Mouse (Mus musculus) cerebellum, postnatal 36 days (tissue): ENCODE results near the gene Vdac1.
A peak's percentile ranks its signal among the peaks of the same experiment; 100 is the strongest.

Experiments used
- DNase-seq, 2 experiments: peaks; one replicate each; pipeline ENCODE4 v3.0.0; 2021 to 2022; ENCODE audit warnings: mixed read lengths in 2 of 2

Vdac1 gene

DNA sequence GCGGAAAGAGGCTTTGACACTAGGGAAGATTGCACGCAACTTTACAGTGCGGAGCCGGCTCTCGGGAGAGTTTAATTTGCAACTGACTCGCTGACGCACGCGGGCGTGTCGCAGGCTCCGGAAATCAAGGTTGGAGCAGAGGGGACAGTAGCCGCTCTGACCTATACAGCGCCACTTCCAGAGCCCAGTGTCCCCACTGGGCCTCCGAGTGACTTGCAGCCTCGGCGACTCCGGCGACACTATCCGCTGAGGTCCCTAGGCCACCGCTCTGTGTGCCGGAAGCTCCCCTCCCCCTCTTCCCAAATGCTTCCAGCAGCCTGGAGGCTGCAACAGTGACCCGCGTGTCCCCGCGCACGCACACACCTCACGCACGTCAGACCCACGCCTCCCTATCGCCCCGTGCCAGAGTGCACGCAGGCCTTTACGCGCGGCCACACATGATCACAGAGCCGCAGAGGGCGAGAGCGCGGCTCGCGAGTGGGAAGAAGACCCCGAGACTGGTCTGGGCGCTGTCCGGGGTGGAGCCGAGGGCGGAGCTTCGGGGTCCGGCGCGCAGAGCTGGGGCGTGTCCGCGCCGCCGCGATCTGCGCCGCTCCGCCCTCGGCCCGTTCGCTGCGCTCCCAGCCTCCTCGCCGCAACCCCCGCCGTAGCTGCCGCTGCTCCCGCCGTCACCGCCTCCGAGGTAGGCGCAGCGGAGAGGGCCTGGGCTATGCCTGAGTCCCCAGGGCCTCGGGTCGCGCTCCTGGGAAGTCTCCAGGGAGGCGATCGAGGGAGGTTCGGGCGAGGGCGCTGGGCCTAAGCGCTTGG lies at the start of gene Vdac1:
TSS of gene Vdac1 (plus strand) at position 390 of the 807 bp plus-strand sequence.
- peak; percentile 85 to 88 for DNase-seq

DNA sequence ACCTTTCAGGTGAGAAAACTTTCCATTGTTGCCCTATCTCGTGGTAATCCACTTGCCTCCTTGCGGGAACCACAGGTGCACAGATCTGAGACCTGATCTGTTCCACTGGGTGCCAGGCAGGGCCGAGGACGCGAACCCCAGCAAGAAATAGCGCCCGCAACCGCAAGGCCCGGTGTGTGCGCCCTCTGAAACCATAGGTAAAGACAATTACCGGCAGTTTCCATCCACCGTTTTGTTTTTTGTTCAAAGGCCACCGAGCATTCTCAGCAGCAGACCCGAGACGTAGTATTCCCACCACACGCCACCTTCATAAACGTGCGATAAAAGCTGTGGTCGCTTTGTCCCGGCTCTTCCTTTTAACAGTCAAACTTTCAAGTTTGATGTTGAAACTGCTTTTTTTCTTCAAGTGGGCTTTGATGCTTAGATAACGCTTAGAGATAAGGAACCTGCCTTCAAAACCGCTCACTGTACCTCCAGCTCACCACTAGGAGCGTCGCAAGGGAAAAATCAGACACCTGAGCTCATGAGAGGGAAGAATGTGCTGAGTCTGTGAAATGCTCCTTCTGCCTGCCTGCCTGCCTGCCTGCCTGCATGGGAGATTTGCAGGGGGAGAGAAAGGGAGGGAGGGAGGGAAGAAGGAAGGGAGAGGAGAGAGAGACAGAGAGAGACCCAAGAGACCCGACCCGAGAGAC lies 46.4 kb upstream of the Vdac1 start:
- DNase-seq, result no peak

DNA sequence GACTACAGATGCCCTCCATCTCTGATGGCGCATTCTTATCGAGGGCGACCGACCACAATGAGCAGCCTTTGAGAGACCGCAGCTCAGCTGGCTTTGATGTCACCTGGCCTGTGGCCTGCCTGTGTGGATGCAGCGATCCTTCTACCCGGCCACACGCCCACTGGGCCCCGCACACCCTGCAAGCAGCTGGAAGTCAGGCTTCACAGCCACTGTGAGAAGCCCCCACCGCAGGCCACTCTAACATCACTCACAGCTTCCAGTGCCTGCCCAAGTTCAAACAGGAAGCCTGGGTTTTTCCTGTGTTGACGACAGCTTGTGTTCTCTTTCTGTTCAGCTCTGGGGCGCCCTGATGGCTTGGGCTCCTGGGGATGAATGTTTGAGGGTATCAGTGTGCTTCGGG lies 42.2 kb upstream of the Vdac1 start:
- DNase-seq, result no peak

DNA sequence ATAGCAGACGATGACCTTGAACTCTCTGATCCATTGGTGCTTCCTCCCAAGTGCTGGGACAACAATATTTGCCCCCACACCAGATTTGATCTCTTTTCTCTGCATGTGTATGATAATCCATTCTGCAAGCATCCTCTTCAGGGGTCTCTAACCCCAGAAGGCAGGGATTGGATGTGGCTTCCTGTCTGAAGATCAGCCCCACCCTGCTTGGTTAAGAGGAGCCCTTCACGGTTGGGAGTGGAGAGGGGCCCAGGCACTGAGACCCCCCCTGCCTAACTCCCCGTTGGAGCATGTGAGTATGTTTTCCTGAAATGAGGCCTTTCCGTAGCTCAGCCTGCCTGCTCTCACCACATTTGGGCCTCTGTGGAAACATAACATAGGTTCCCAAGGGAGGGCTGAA lies 41.0 kb upstream of the Vdac1 start:
- no peak for DNase-seq

DNA sequence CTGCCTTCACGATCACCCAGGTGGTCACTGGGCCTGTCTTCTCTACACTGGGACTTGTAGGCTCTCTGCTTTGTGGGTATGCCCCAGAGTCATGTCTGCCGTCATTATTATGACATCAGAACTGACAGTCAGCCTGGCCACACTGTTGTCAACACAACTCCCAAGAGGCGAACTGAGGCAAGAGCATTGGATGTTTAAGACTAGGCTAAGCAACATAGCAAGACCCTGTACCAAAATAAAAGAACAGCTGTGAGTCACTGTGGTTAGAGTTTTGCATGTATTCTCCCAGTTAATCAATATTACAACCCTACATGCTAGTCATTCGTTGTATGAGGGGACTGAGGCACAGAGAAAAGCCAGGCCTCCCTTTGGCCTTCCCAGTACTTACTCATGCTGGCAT lies 40.1 kb upstream of the Vdac1 start:
- no peak for DNase-seq

DNA sequence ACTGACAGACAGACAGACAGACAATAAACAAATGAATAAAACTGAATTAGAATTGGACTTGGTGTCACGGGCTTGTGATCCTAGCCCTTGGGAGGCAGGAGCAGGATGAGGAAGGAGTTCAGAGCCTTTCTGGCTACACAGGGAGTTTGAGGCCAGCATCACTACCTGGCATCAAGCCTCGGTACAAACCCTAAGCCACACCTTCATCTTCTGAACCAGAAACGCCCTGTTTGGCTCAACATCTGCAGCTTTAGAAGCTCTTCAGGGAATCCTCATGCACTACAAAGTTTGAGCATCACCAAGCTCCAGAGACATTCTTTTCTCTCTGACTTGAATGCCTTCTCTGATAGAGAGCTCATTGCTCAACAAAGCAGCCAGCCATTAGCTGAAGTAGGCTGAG lies 39.1 kb upstream of the Vdac1 start:
- DNase-seq, result no peak

DNA sequence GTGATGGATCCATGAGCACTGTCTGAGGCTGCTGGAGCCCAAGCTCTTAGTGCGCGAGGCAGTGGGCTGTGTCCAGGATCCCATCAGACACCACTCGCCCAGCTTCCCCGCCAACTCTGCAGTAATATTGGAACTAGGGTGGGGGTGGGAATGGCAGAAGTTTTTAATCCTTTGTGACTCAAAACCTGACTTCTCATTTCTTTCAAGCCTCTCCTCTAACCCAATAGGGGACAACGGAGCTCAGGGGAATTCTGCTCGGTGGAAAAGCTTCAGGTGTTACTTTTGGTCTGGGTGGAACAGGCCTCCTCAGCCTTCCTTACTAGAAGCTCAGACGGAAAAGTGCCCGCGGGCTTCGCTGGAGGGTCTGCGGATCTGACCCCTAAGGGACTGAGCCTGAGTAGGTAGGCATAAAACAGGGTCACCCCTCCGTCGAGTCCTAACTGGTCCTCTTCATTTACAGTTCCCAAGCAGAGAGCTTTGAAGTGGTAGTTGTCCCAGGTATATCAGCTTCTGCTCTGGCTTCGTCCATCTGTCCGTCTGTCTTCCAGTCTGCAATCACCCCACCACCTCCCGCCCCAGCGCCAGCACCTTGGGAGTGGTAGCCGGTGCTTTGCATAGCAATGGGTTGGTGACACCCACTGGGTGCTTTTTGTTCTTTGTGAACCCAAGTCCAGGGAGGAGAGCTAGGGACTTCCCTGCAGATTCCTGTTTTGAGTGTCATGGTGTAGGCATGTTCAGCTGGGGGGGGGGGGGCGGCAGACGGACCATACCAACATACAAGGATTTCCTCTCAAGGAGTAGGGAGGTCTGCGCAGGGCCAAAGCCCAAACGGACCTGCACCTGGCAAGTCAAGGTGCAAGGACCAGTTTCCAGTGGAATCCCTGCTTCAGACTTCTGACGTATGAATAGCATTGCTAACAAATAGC lies 36.0 kb upstream of the Vdac1 start:
- no peak for DNase-seq

DNA sequence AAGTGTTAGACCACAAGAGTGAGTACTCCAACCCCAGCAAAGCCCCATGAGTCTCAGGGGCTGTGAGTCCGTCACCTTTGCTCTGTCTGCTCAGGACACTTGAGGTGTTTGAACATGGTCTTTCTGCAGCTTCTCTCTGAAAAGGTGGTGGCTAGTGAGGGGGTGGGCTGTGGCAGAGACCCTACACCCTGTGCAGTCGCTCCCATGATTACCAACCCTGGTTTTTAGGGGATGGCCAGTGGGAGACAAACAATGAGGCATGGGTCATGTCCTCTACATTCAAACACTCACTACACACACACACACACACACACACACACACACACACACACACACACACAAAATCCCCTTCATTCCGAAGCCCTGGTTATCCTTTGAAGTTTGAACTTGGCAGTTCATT lies 33.3 kb upstream of the Vdac1 start:
- no peak for DNase-seq

DNA sequence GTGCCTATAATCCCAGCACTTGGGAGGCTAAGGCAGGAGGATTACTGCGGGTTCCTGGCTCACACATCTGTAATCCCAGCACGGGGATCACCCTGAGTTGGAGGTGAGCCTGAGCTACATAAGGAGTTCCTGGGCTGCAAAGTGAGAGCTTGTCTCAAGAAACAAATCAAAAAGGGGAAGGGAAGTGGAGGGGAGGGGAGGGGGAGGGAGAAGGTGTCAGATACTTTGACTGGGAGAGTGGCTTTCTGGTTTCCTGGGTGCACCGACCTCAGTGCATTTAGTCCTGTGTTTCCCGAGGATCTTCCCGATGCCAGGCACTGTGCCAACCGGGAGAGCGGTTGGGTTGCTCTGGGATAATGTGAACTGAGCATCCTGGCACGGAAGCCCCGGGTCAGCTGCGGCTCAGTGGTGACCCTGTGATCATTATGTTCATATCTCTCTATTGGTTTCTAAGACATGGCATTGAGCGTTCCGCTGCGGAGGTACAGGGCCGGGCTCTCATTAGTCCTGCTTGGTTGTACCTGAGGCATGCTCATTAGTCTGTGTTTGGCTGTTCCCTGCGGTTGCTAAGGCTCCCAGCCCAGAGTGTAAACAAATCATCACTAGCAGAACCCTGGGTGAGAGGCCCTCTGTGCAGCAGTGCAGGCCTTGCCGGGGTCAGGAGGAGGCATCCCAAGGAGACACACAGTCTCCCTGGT lies 28.1 kb upstream of the Vdac1 start:
- DNase-seq, result peak; percentile 55

DNA sequence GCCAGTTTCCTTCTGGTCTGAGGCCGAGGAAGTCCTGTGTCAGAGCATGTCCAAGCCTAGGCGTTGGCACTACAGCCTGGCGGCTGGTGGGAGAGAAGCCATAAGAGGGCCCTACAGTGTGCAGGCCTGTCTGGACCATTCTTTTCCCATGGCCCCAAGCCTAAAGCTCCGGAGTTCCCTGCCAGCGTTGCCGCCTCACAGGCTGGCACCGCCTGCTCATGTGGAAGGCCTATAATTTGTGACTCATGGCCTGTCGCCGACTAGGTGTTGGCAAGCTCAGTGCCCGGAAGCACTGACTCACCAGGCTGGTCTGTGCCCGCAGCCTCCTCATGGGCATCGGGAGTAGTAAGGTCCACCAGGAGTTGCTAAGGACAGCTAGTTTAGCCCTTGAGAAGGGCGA lies 27.0 kb upstream of the Vdac1 start:
- DNase-seq, result peak; percentile 91 to 92

DNA sequence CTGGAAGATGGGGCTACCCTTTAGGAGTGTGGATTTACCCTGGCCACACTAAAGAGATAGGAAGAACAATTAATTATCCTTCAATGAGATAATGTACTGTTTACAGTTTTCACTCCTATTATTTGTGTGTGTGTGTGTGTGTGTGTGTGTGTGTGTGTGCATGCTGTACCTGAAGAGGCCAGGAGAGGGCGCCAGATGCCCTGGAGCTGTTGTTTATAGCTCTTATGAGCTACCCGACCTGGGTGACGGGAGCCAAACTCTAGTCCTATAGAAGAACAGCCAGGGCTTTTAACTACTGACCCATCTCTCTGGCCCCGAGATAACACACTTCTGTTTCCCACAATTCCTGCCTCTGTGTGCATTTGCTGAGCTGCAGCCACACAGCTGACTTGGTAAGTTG lies 25.4 kb upstream of the Vdac1 start:
- no peak for DNase-seq

DNA sequence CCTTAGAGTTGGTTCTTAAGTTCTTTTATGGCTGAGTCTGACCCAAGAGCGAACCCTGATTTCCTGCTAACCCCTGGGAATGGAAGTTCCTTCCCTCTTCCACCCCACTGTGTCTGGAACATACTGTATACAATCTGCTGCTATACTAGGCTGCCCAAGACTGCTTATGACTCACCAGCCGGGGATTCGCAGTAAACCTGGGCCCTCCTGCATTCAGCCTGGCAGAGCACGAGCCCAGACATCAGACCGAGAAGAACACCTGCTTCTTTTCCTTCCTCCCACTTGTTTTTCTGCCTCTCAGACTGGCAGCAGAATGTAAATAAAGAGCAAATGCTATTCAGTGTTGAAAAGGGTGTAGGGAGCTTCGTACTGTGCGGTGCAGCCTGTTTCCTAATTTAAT lies 24.7 kb upstream of the Vdac1 start:
- DNase-seq, result peak; percentile 64 to 66

DNA sequence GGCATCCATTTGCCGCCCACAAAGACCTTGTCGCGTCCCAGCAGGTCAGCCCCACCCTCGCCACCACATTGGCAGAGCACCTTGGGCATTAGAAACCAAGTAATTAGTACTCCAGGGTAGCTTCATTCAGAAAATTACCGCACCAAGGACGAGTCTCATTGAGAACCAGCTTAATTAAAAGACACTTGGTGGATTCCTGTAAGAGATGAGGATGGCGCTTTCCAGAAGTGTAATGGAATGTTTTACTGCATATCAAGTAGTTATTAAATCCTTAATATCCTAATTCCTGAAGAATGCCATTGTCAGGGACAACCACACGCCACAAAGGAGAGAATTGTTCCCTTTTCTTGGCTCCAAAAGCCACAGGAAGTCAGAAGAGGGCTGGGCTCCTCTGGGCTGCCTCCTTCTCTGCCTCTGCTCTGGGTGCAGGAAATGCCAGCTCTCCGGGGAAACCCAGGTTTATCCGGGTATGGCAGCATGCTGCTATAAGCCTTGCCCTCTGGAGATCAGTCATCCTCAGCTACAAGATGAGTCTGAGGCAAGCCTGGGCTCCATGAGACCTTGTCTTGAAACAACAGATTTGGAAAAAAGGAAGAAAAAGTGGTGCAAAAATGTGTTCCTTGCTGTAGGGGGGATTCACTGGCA lies 22.9 kb upstream of the Vdac1 start:
- DNase-seq, result no peak

DNA sequence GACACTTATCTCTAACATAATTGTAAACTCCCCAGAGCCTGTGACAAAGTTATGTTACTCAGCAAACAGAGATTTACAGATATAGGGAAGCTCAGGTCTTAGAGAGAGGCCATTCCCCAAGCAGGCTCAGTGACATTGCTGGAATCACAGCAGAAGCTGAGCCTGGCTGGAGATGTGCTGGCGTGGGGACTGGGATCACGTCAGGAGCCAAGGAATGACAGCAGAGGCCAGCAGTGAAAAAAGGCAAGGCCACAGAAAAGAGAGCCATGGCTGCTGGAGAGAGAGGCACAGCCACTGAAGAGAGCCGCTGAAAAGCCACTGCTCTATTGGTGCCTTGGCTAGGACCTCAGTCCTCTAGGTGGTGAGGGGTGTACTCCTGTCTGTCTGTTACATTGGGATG lies 22.3 kb upstream of the Vdac1 start:
- no peak for DNase-seq

DNA sequence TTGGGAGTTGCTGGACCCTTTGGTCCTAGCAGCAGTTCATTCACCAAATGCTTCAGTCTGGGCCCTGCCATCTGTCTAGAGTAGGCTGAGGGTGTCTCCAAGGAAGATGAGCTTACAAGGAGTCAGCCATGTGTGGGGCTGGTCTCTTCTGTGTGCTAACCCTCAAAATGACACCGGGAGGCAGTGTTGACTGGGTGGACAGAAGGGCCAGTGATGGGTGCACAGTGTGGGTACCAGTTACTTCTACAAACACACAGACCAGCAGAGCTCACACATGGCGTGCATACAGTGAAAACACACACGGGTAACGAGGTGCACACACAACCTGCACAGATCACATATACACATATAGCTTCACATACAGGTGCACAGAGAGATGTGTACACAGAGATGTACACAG lies 21.6 kb upstream of the Vdac1 start:
- no peak for DNase-seq

DNA sequence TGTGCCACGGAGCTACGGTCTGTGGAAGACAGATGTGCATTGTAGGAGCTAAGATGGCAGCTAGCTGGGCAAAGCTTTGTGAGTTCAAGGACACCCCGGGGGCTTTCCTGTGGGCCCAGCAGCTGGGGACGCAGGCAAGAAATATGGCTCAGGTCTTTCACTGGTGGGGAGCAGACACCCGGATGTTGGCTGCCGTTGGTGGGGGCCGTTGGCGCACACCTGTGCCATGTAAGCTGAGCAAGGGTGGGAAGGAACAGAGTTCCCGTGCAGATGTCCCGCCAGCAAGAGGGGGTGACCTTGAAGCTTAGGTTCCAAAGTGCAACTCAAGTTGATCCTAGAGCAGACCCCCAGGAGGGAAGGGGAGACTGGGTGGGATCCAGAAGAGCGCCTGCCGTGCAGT lies 21.1 kb upstream of the Vdac1 start:
- no peak for DNase-seq

DNA sequence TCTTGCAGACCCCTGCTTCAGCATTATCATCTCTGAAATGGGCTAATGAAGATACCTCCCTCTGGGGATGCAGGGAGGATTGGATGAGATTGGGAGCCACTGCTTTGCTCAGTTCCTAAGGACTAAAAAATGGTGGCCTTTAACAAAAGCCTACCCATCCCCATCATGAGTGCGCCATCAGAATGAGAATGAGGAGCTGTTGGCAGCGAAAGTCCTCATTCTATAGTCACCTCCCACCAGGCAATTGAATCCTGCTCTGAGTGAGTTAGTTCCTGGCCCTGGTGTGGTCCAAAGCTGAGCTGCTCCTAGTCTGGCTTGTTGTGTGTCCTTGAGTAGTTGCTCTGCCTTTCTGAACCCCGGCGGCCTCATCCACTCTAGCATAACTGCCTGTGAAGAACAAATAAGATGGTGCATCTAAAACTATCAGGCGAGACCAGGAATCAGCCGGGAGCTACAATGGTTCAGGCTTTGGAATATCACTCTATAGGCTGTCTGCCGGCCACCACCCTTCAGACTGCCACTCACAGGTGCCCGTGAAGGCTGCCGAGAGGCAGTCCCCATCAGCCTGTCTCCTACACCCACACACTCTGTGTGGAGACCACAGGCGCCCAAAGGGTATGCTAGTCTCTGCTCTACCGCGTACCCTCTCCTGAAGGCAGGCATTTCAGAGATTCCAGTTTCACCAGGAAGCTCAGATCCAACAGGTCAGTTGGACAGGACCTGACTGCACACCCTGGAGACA lies 20.4 kb upstream of the Vdac1 start:
- no peak for DNase-seq

DNA sequence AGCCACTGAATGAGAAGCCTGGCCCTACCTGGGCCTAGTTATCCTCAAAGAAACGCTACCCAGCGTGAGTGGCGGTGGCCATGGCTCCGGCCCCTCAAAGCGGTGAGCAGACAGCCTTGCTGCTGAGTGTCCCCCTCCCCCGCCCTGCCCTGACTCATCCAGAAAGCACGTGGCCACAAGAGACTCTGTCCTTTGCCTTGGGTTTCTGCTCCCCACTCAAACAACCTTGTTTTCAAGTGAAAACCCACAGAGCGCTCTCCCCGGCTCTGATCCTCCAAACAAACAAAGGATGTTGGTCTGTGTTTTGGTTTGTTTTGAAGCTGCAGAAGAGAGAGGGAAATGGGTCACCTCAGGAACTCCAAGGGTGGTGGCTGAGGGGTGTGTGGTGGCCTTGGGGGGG lies 19.7 kb upstream of the Vdac1 start:
- no peak for DNase-seq

DNA sequence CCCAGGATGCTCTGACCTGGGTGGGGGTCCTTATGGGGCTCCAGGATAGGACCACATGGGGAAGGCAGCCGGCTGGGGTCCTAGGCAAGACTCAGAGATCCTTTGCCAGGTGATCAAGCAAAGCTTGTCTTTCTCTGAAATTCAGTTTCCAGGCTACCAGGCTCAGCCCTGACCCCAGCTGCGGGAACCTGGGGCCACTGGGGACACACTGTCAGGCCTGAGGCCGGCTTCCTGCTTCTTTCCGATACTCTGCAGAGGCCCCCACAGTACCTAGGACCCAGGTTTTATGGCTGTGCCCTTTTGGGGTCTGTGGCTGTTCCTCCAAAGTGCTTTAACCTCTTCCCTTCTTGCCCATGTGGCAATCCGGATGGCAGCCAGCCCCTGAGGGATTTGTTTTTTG lies 19.2 kb upstream of the Vdac1 start:
- no peak for DNase-seq

DNA sequence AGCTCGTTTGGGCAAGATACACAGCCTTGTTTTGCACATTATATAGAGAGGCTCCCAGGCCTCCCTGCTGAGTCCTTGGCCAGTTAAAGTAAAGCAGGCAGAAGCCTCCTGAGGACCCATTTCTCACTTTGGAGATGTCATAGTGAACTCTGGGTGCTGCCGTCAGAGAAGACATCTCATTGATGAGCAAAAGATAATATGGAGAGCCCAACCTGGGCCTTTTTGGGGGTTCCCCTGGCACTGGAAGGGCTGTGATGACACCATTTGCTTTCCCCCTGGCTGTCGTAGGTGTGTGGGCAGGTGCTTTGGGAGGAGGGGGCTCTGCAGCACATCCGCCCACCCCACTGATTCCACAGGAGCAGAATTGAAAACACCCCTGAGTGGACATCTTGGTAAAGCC lies 18.4 kb upstream of the Vdac1 start:
- DNase-seq, result no peak

DNA sequence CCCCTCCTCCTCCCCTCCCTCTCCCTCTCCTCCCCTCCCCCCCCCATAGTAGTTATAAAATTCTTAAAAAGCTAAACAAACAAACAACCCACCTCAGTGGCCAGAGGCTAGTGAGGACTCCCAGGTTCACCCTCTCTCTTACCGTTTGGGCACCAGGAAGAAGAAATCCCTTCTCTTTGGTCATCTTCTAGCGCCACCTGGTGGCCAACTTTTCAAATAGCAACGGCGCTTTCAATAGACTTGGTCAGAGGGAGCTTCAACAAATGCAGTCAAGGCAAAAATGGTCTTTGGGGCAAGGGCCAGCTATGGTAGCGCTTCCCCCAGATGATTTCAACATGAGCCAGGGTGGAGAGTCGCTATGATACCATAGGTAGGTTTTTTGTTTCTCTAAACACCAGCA lies 17.5 kb upstream of the Vdac1 start:
- DNase-seq, result peak; percentile 85 to 87
